Mouse (Mus musculus) liver, adult 2 months (tissue): Measurements from ENCODE around the gene Mpv17l2. TPM values are rescaled to one million over a fixed set of nuclear protein-coding genes. Genes with fewer than 3 reads are reported as not detected.

Source experiments
- DNase-seq: peaks from one replicate; pipeline ENCODE4 v3.0.0-alpha.2; 2011; ENCODE audit warnings: low read depth, low spot score; ENCODE audit errors: extremely low read depth
- H3K27ac ChIP-seq: fragments of 200-500 bp; replicated peaks from 2 replicates; pipeline ENCODE4 v1.5.1; 2012; ENCODE audit warnings: low read depth, mild to moderate bottlenecking, control low read depth, inconsistent platforms, low read length; ENCODE audit not compliant: insufficient read depth
- H3K27me3 ChIP-seq: fragments of 200-500 bp; 2 replicates; pipeline ENCODE4 v1.6.1; 2012; ENCODE audit warnings: mild to moderate bottlenecking, moderate library complexity, low read length, inconsistent platforms; ENCODE audit not compliant: control insufficient read depth, insufficient read depth
- H3K36me3 ChIP-seq: fragments of 200-500 bp; 2 replicates; pipeline ENCODE4 v1.6.1; 2012; ENCODE audit warnings: low read length, inconsistent platforms; ENCODE audit not compliant: control insufficient read depth, insufficient read depth
- H3K4me1 ChIP-seq: fragments of 200-500 bp; 2 replicates; pipeline ENCODE4 v1.6.1; 2011; ENCODE audit warnings: low read length; ENCODE audit not compliant: control insufficient read depth, insufficient read depth
- H3K4me3 ChIP-seq: fragments of 200-500 bp; 2 replicates; pipeline ENCODE4 v1.5.1; 2011; ENCODE audit warnings: low read depth, mild to moderate bottlenecking, control low read depth, low read length, moderate library complexity; ENCODE audit not compliant: insufficient read depth
- H3K79me2 ChIP-seq: fragments of 200-500 bp; 2 replicates; pipeline ENCODE4 v1.6.1; 2012; ENCODE audit warnings: inconsistent platforms, mild to moderate bottlenecking, low read length, moderate library complexity; ENCODE audit not compliant: control insufficient read depth, insufficient read depth
- H3K9ac ChIP-seq: fragments of 200-500 bp; 2 replicates; pipeline ENCODE4 v1.6.1; 2012; ENCODE audit warnings: low read depth, mild to moderate bottlenecking, control low read depth, inconsistent platforms, low read length
- CTCF ChIP-seq: fragments of 200-500 bp; IDR thresholded peaks from 2 replicates; pipeline ENCODE4 v1.5.1; 2011; ENCODE audit warnings: low read depth, low read length, control low read depth
- POLR2A ChIP-seq: fragments of 200-500 bp; IDR thresholded peaks from 2 replicates; pipeline ENCODE4 v1.6.1; 2011; ENCODE audit warnings: low read length, control low read depth; ENCODE audit not compliant: insufficient read depth; ENCODE audit errors: extremely low read depth
- WGBS: fragments of 180-500 bp; shearing (Covaris S2); methylation state at CpG from one replicate; pipeline ENCODE4 v1.1.7; 2018; 5-methylcytosine and 5-hydroxymethylcytosine counted together
- polyA plus RNA-seq: library from polyadenylated mRNA; depleted of rRNA; stranded (reverse); fragments of >200 nt; gene quantifications from 2 replicates; pipeline ENCODE4 v1.2.3, GENCODE M21; 2012
- total RNA-seq: library from RNA; depleted of rRNA; stranded (reverse); fragments of >200 nt; gene quantifications from 2 replicates; pipeline ENCODE4 v1.2.3, GENCODE M21; 2014

Mpv17l2 gene
- total and polyA plus RNA-seq, 2 experiments, result 13.7 to 33.9 TPM

DNA sequence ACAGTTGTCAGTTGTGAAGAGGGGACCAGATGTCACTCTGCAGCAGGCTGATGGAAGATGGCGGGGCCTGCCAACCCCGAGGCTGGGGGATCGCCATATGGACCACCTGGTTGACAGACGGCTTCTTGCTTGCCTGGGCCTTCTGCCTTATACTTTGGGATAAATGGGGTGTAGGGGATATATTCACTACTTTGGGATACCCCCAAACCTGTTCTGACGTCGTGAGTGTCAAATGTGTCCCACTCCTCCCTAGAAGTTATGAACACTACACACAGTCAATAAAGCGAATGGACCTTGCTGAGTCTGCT lies 2.5 kb downstream of the Mpv17l2 start:
- no peak for TF ChIP-seq POLR2A
- Histone ChIP-seq H3K36me3 (no peaks in the 10 kb centered on the region), H3K79me2 (peaks cover 4% of the 10 kb centered on the region; the same call in 1 of the 2 replicates), H3K4me1 (peaks cover 12% of the 10 kb centered on the region), H3K9ac (no peak overlapping the region), H3K27me3 (no peaks in the 10 kb centered on the region), H3K27ac (no peak overlapping the region), H3K4me3 (no peak overlapping the region)
- 95% methylated on average over 7 of the region's 7 CpGs for WGBS
- DNase-seq, result no peak

DNA sequence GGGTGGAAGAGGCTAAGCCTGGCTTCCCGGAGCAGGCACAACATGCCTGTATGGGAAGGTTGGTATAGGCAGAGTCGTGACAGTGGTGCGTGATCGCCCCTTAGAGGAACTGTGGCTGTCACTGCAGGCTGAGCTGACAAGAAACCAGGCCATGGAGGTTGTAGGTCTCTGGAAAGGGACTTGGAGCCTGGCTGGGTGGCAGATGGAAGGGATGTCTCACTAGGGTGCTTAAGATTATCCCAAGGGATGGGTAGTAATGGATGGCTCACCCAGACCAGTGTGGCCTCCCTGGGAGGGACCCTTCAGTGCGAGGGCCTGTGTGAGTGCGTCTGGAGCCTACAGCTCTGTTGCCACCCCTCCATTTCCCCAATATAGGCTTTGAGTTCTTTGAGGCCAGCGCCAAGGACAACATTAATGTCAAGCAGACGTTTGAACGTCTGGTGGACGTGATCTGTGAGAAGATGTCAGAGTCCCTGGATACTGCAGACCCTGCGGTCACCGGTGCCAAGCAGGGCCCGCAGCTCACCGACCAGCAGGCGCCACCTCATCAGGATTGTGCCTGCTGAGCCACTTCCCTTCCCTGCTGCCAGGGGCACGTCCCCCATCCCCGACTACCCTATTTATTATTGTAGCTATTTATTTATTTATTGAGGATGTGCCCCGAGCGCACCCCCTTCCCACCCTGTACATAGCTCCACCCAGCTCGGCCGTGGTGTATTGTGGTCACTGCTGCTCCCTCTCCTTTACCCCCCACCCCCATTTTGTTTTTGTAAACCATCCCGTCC lies 3.0 kb downstream of the Mpv17l2 start:
- Histone ChIP-seq H3K4me1 (peaks cover 12% of the 10 kb centered on the region), H3K79me2 (peaks cover 4% of the 10 kb centered on the region; the same call in 1 of the 2 replicates), H3K27ac (no peak overlapping the region), H3K36me3 (no peaks in the 10 kb centered on the region), H3K27me3 (no peaks in the 10 kb centered on the region), H3K9ac (no peak overlapping the region), H3K4me3 (no peak overlapping the region)
- WGBS, result 89% methylated on average over 22 of the region's 22 CpGs
- DNase-seq, result no peak
- peak; percentile 61 for TF ChIP-seq CTCF
- TF ChIP-seq POLR2A, result no peak

DNA sequence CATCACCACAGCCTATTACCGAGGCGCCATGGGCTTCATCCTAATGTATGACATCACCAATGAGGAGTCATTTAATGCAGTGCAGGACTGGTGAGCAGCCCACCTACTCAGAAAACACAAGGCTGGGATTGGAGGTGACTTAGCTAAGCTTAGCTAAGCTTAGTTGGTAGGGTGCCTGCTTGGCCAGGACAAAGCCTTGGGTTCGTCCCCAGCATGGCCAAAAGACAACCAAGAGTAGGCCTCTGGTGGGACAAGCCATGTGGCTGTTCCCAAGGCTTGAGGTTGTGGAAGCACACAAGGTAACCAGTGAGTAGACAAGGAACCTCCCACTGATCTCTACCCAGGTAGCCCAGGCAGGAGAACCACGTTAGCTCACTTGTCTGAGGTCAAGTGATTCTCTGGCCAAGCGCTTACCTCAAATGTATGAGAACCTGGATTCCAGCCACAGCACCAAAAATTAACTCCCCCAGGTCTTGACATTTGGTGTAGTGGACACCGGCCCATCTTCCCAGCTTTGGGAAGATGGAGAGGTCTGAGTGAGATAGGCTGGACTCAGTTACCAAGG lies 4.2 kb downstream of the Mpv17l2 start:
- 90% methylated on average over 6 of the region's 6 CpGs for WGBS
- Histone ChIP-seq H3K4me3 (no peak overlapping the region), H3K27me3 (no peaks in the 10 kb centered on the region), H3K36me3 (no peaks in the 10 kb centered on the region), H3K79me2 (peaks cover 4% of the 10 kb centered on the region; the same call in 1 of the 2 replicates), H3K9ac (no peak overlapping the region), H3K27ac (no peak overlapping the region), H3K4me1 (peaks cover 12% of the 10 kb centered on the region)
- no peak for TF ChIP-seq CTCF
- no peak for TF ChIP-seq POLR2A
- DNase-seq, result no peak

DNA sequence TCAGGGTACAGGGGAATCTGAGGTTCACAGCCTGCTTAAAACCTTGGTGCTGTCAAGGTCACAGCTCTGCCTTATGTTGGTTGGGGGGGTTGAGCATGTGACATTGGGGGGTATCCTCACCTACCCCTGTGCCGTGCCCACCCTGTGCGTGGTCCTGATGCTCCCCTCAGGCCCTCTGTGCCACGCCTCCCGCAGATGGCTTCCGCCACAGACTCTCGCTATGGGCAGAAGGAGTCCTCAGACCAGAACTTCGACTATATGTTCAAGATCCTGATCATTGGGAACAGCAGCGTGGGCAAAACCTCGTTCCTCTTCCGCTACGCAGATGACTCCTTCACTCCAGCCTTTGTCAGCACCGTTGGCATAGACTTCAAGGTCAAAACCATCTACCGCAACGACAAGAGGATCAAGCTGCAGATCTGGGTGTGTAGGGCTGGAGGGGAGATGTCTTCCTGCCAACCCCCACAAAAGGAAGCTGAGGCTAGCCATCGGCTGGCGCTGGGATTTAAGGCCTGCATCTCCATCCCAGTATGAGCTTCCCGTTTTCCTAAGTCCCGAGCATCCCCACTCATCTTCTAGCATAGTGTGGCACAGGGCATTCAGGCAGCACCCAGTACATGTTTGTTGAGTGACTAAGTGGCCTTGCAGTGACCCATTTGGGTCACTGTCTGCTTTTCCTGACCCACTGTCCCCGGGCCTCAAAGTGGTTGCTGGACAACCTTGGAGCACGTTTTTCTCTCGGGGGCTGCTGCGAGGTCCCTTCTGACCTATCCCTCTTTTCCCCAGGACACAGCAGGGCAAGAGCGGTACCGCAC lies 4.9 kb downstream of the Mpv17l2 start:
- no peak for DNase-seq
- TF ChIP-seq POLR2A, result no peak
- 85% methylated on average over 24 of the region's 24 CpGs for WGBS
- Histone ChIP-seq H3K27me3 (no peaks in the 10 kb centered on the region), H3K4me3 (no peak overlapping the region), H3K4me1 (peaks cover 12% of the 10 kb centered on the region), H3K36me3 (no peaks in the 10 kb centered on the region), H3K27ac (no peak overlapping the region), H3K79me2 (peaks cover 4% of the 10 kb centered on the region; the same call in 1 of the 2 replicates), H3K9ac (no peak overlapping the region)

DNA sequence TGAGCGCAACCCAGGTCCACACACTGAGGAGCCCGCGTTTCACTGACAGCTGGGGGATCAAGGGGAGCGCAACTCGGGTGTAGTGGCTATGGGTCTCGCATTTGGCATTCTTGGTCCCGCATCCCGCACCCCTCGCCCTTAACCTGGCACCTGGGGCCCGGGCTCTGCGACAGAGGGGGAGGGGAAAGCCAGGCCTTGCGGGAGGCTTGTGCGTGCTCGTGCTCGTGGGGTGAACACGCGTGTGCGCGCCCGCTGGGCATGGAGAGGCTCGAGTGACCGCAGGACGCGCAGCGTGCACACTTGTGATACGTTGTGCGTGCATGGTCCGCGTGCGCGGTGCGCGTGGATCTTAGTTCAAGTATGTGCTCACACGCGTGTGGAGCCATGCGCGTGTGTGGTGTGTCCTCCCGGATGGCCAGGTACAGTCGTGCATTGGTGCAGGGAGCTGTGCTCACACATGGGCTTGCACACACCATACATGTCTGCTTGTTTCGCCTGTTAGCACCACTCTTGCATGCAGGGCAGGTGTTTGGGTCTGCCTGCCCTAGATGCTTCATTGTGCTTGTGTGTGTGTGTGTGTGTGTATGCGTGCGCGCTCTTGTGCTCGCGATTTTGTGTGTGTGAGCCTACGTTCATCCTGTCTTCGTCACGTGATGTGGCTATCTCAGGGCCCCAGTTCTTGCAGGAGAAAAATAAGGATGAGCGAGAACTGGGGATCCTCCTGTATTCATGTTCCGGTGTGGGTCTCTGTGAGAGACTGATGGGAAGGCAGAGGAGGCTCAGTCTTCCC lies 5.7 kb downstream of the Mpv17l2 start:
- TF ChIP-seq POLR2A (no peak), CTCF (no peak)
- no peak for DNase-seq
- peaks cover 12% of the 10 kb centered on the region for H3K4me1 ChIP-seq
- peak overlapping the region; percentile 62 for H3K4me3 ChIP-seq
- peak overlapping the region; percentile 49 for H3K27ac ChIP-seq
- peak overlapping the region; percentile 82 for H3K9ac ChIP-seq
- peaks cover 4% of the 10 kb centered on the region; the same call in 1 of the 2 replicates for H3K79me2 ChIP-seq
- no peaks in the 10 kb centered on the region for H3K27me3 ChIP-seq
- 11% methylated on average over 50 of the region's 50 CpGs for WGBS
- H3K36me3 ChIP-seq, result no peaks in the 10 kb centered on the region
